Mouse (Mus musculus) layer of hippocampus, adult 2 months (tissue): Measurements from ENCODE around the gene Olfr18. TPM values are rescaled to one million over a fixed set of nuclear protein-coding genes. Genes with fewer than 3 reads are reported as not detected.
"Not testable (repeated sequence)": the region's sequence is repeated elsewhere in the genome, so short reads cannot be mapped to it uniquely, and the experiment has no call there.

Experiments
- DNase-seq, 2 experiments: peaks; one replicate each; pipeline ENCODE4 v3.0.0; 2022; ENCODE audit warnings: low spot score in 2 of 2
- H3K27ac ChIP-seq: fragments of 200-600 bp; 2 replicates; pipeline ENCODE4 v1.8.1; 2022
- H3K4me3 ChIP-seq: fragments of 200-600 bp; 2 replicates; pipeline ENCODE4 v1.8.1; 2022; ENCODE audit warnings: mild to moderate bottlenecking
- CTCF ChIP-seq: fragments of 200-600 bp; conservative IDR thresholded peaks from 2 replicates; pipeline ENCODE4 v1.8.1; 2022; ENCODE audit warnings: antibody characterized with exemption, mild to moderate bottlenecking, moderate library complexity
- long read RNA-seq, 2 experiments: library from polyadenylated mRNA; stranded (forward); transcript quantifications; one replicate each; pipeline ENCODE4 v2.0.0; 2021; ENCODE audit warnings: borderline mapping rate in 2 of 2
- total RNA-seq, 2 experiments: library from RNA; stranded (reverse); gene quantifications; 2 replicates each; pipeline ENCODE4 v1.2.3; 2021

Gene Olfr18
- total RNA-seq = not detected
- long read RNA-seq, experiment 1 = 0 reads
- long read RNA-seq, experiment 2 = 0 reads

GRCm38 (mm10) chr9:20335994-20336393, at the start of gene Olfr18:
Gene Olfr18, minus strand, starts transcription at chr9:20336094.
- TF ChIP-seq CTCF = no peak
- no peak for DNase-seq

GRCm38 (mm10) chr9:20385343-20385703, 49.4 kb upstream of the Olfr18 start:
- peak; percentile 0; the same call in 1 of the 2 replicates for TF ChIP-seq CTCF
- Histone ChIP-seq H3K27ac (peak overlapping the region; percentile 89), H3K4me3 (peak overlapping the region; percentile 76)
- DNase-seq = no peak

More at GRCm38 (mm10) chr9:20335994-20336393, at the start of gene Olfr18:
- no peak within 1 kb of the TSS for H3K27ac ChIP-seq
- H3K4me3 ChIP-seq = no peak within 1 kb of the TSS

GRCm38 (mm10) chr9:20384532-20385342, 48.8 kb upstream of the Olfr18 start, which contains the start of gene Zfp560:
Gene Zfp560, minus strand, starts transcription at chr9:20385177.
- peak; percentile 81 to 92 for DNase-seq
- TF ChIP-seq CTCF = peak; percentile 81
- H3K27ac ChIP-seq = peak within 1 kb of the TSS; percentile 89
- peak within 1 kb of the TSS; percentile 76 for H3K4me3 ChIP-seq

GRCm38 (mm10) chr9:20383659-20384058, 47.8 kb upstream of the Olfr18 start:
- TF ChIP-seq CTCF = no peak
- H3K4me3 ChIP-seq = no peak overlapping the region
- no peak for DNase-seq
- no peak overlapping the region for H3K27ac ChIP-seq

- no peak overlapping the region for H3K4me3 ChIP-seq
- H3K27ac ChIP-seq = no peak overlapping the region
- no peak for DNase-seq
- TF ChIP-seq CTCF = 0 out of 2 replicates have a peak, but pooled peaks have one; percentile 19
Measured at GRCm38 (mm10) chr9:20374712-20375111, 38.8 kb upstream of the Olfr18 start.

- H3K4me3 ChIP-seq = no peak overlapping the region
- H3K27ac ChIP-seq = no peak overlapping the region
- DNase-seq = no peak
- no peak for TF ChIP-seq CTCF
Measured at GRCm38 (mm10) chr9:20367311-20367710, 31.4 kb upstream of the Olfr18 start.

GRCm38 (mm10) chr9:20348501-20348900, 12.6 kb upstream of the Olfr18 start:
- DNase-seq = no peak
- H3K4me3 ChIP-seq = no peak overlapping the region
- TF ChIP-seq CTCF = no peak
- H3K27ac ChIP-seq = no peak overlapping the region

GRCm38 (mm10) chr9:20298232-20298631, 37.7 kb downstream of the Olfr18 start, which contains the start of gene Olfr873:
Gene Olfr873, plus strand, starts transcription at chr9:20298532.
- no peak for TF ChIP-seq CTCF
- no peak within 1 kb of the TSS for H3K27ac ChIP-seq
- DNase-seq = no peak
- H3K4me3 ChIP-seq = no peak within 1 kb of the TSS

GRCm38 (mm10) chr9:20295562-20295961, 40.3 kb downstream of the Olfr18 start:
- H3K4me3 ChIP-seq, H3K27ac ChIP-seq, DNase-seq: not testable (repeated sequence)

GRCm38 (mm10) chr9:20282051-20282450, 53.8 kb downstream of the Olfr18 start, which contains the start of gene Olfr39:
Gene Olfr39, plus strand, starts transcription at chr9:20282351.
- Histone ChIP-seq H3K4me3 (no peak within 1 kb of the TSS), H3K27ac (no peak within 1 kb of the TSS)
- no peak for DNase-seq
- TF ChIP-seq CTCF = no peak

Other genes with a start within 250 kb of the Olfr18 start
- not detected for gene Olfr868, start 237.5 kb downstream of the Olfr18 start, total RNA-seq
- not detected for gene Olfr869, start 207.1 kb downstream of the Olfr18 start, total RNA-seq
- gene Olfr870, start 162.0 kb downstream of the Olfr18 start, total RNA-seq = not detected
- gene Olfr871, start 123.9 kb downstream of the Olfr18 start, total RNA-seq = not detected
- gene Olfr872, start 99.0 kb downstream of the Olfr18 start, total RNA-seq = not detected
- gene Olfr39, start 53.7 kb downstream of the Olfr18 start, total RNA-seq = not detected
- not detected for gene Olfr873, start 37.6 kb downstream of the Olfr18 start, total RNA-seq
- gene Zfp560, start 49.1 kb upstream of the Olfr18 start, total RNA-seq = 1 to 10 TPM; 8.2 to 9.7 TPM
- 10 to 100 TPM; 26.4 to 28.1 TPM for gene Zfp26, start 124.1 kb upstream of the Olfr18 start, total RNA-seq
- 10 to 100 TPM; 23.9 to 29.3 TPM for gene Zfp426, start 156.7 kb upstream of the Olfr18 start, total RNA-seq
- 10 to 100 TPM; 39.8 to 45.1 TPM for gene Zfp266, start 185.3 kb upstream of the Olfr18 start, total RNA-seq
- 10 to 100 TPM; 19.8 to 22.9 TPM for gene Zfp846, start 245.2 kb upstream of the Olfr18 start, total RNA-seq